Comparison of ENCODE assay signal across 8 mouse cellular contexts in genomic region chr11:107629504-107629903, GRCm38 (mm10).
A peak's percentile ranks its signal among the peaks of the same experiment; 100 is the strongest.
DNase-seq lines count a peak whose midpoint lies in the region; TF ChIP-seq lines count a peak whose summit lies in the region.

No protein-coding gene starts in this region.

- peak; percentile 71 for DNase-seq in 416B (ENCODE audit: low read depth)
- DNase-seq in adrenal gland, postnatal 4 days (ENCODE audit: low spot score in 2 of 2), result peak; percentile 19 to 42
- peak; percentile 32 for DNase-seq in fibroblast of lung, adult 2 months (ENCODE audit: low read depth)
- peak; percentile 77 to 81 for DNase-seq in heart, postnatal 10 days
- DNase-seq in kidney, postnatal 36 days, result peak; percentile 37 to 61
- peak; percentile 34 to 54 for DNase-seq in lung, adult 18-20 months
- peak; percentile 72 for DNase-seq in thymus, postnatal 14 days

- WGBS in olfactory bulb, adult 2 months, result 26% methylated on average over 4 of the region's 4 CpGs

- no peak overlapping the region for H3K4me3 ChIP-seq in olfactory bulb, adult 2 months (ENCODE audit: insufficient read depth, low read depth, low read length)

- TF ChIP-seq POLR2A in olfactory bulb, adult 2 months (IDR thresholded peaks at IDR 0.05; ENCODE audit: insufficient read depth, low read depth, low read length), result no peak

- intact Hi-C loops in heart, postnatal 10 days (cut with DNase I), result loop anchor here (1.0 kb wide), 1 partner anchor 224 kb away; no protein-coding TSS in a partner anchor

- no peak overlapping the region for H3K27ac ChIP-seq in olfactory bulb, adult 2 months (ENCODE audit: insufficient read depth, low read depth, low read length)

- H3K4me1 ChIP-seq in olfactory bulb, adult 2 months (ENCODE audit: control insufficient read depth, insufficient read depth, low read length), result no peaks in the 10 kb centered on the region

- TF ChIP-seq CTCF in olfactory bulb, adult 2 months (IDR thresholded peaks at IDR 0.05; ENCODE audit: insufficient read depth, low read depth, low read length), result peak; percentile 52; the same call in 1 of the 2 replicates
